Mouse (Mus musculus): ENCODE measurements around the gene Cuedc1.

GRCm38 (mm10) chr11:88112677-88113333 is 14.9 kb downstream of the Cuedc1 start:
- TF ChIP-seq POLR2A (IDR thresholded peaks at IDR 0.05; ENCODE audit: insufficient read depth, low read length) (no peak), CTCF (IDR thresholded peaks at IDR 0.05; ENCODE audit: low read depth, low read length) (no peak)
